Mouse (Mus musculus): ENCODE results near the gene Rtn4.

DNA sequence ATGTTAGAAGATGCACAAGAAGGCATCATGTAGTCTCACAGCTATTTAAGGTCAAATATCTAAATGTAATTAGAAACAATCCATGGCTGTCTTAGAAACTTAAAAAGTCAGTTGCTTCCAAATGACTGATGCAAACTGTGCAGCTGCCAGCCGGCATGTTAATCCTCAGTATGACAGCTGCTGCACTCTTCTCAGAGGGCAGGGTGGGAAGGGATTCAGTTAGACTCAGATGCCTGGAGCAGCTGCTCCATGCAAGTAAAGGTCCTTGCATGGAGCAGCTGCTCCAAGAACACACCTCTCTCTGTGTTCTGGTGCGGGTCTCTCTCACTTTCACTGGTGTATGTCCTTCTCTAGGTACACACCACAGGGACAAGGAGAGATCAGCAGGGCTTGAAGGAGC lies 81.5 kb downstream of the Rtn4 start:
- no peak for TF ChIP-seq POLR2A (IDR thresholded peaks at IDR 0.05; ENCODE audit: borderline replicate concordance, extremely low read depth, insufficient read depth, insufficient read length, poor library complexity, severe bottlenecking)
- TF ChIP-seq CTCF (IDR thresholded peaks at IDR 0.05; ENCODE audit: borderline replicate concordance, extremely low read depth, insufficient read depth, insufficient read length), result no peak
